Mouse (Mus musculus) intestine, embryonic 14.5 days (tissue): ENCODE data around the gene Bmp7. TPM values are rescaled to one million over a fixed set of nuclear protein-coding genes. Genes with fewer than 3 reads are reported as not detected.

ENCODE experiments used
- ATAC-seq: fragments of 200-750 bp; cut with Nextera tagmentation; replicated peaks from 2 replicates; pipeline ENCODE4 v1.8.0; 2017; ENCODE audit warnings: low read depth, moderate number of reproducible peaks, moderate TSS enrichment, moderate library complexity; ENCODE audit not compliant: low FRiP score, low TSS enrichment
- DNase-seq: peaks from one replicate; pipeline ENCODE4 v3.0.0-alpha.2; 2018; ENCODE audit warnings: low spot score
- H3K27ac ChIP-seq: fragments of 300-500 bp; sonication (generic); 2 replicates; pipeline ENCODE4 v1.5.1; 2014; ENCODE audit warnings: low read depth, mild to moderate bottlenecking, control low read depth
- H3K27me3 ChIP-seq: fragments of 300-500 bp; sonication (generic); replicated peaks from 2 replicates; pipeline ENCODE4 v1.6.1; 2014; ENCODE audit warnings: low read length, control low read depth; ENCODE audit not compliant: control insufficient read depth, insufficient read depth
- H3K36me3 ChIP-seq: fragments of 300-500 bp; sonication (generic); 2 replicates; pipeline ENCODE4 v1.6.1; 2014; ENCODE audit warnings: low read length, control low read depth; ENCODE audit not compliant: control insufficient read depth, insufficient read depth
- H3K4me1 ChIP-seq: fragments of 300-500 bp; sonication (generic); replicated peaks from 2 replicates; pipeline ENCODE4 v1.6.1; 2014; ENCODE audit warnings: low read length, control low read depth, mixed read lengths; ENCODE audit not compliant: control insufficient read depth, insufficient read depth
- H3K4me2 ChIP-seq: fragments of 300-500 bp; sonication (generic); 2 replicates; pipeline ENCODE4 v1.6.1; 2014; ENCODE audit warnings: low read length
- H3K4me3 ChIP-seq: fragments of 300-500 bp; sonication (generic); 2 replicates; pipeline ENCODE4 v1.5.1; 2014; ENCODE audit warnings: low read depth, low read length, control low read depth, mixed read lengths
- H3K9ac ChIP-seq: fragments of 300-500 bp; sonication (generic); 2 replicates; pipeline ENCODE4 v1.6.1; 2014; ENCODE audit warnings: mild to moderate bottlenecking, low read length
- H3K9me3 ChIP-seq: fragments of 300-500 bp; sonication (generic); 2 replicates; pipeline ENCODE4 v1.6.1; 2016; ENCODE audit warnings: low read length, control low read depth; ENCODE audit not compliant: control insufficient read depth
- WGBS: fragments of 180-500 bp; shearing (Covaris S2); extraction: QIAGEN DNeasy Blood & Tissue Kit; methylation state at CpG from one replicate; pipeline ENCODE4 v1.1.7; 2014; 5-methylcytosine and 5-hydroxymethylcytosine counted together
- polyA plus RNA-seq: library from polyadenylated mRNA; unstranded; fragments of >200 nt; fragmentation: Nextera tagmentation; extraction: Ambion mirVana; gene quantifications from 2 replicates; pipeline ENCODE4 v1.2.1, GENCODE M21; 2014

The Bmp7 gene
- 18.0 and 20.8 TPM in 2 replicates for polyA plus RNA-seq

GRCm38 (mm10) chr2:172940003-172940798 lies at the start of gene Bmp7:
Bmp7 (minus strand) TSS chr2:172940321.
- WGBS = under 1% methylated on average over 80 of the region's 82 CpGs
- H3K9me3 ChIP-seq = no peaks in the 10 kb centered on the region
- H3K4me1 ChIP-seq = peaks cover 31% of the 10 kb centered on the region
- peaks cover 12% of the 10 kb centered on the region for H3K27me3 ChIP-seq
- H3K36me3 ChIP-seq = no peaks in the 10 kb centered on the region
- peak within 1 kb of the TSS; percentile 60 for H3K4me3 ChIP-seq
- DNase-seq = peak; percentile 91
- peak; percentile 77 for ATAC-seq
- H3K27ac ChIP-seq = peak within 1 kb of the TSS; percentile 75
- H3K4me2 ChIP-seq = peak within 1 kb of the TSS; percentile 74
- H3K9ac ChIP-seq = peak within 1 kb of the TSS; percentile 57

- WGBS = 63% methylated on average over 9 of the region's 9 CpGs
- Histone ChIP-seq H3K27ac (no peak overlapping the region), H3K4me1 (no peaks in the 10 kb centered on the region), H3K4me3 (no peak overlapping the region), H3K9me3 (no peaks in the 10 kb centered on the region), H3K9ac (no peak overlapping the region), H3K27me3 (no peaks in the 10 kb centered on the region), H3K36me3 (no peaks in the 10 kb centered on the region), H3K4me2 (no peak overlapping the region)
- peak; percentile 68 for ATAC-seq
- DNase-seq = no peak
Observed at GRCm38 (mm10) chr2:172982776-172983561, 42.8 kb upstream of the Bmp7 start.

GRCm38 (mm10) chr2:172979666-172980345 lies 39.7 kb upstream of the Bmp7 start:
- ATAC-seq = no peak
- no peak for DNase-seq
- no peaks in the 10 kb centered on the region for H3K27me3 ChIP-seq
- H3K36me3 ChIP-seq = no peaks in the 10 kb centered on the region
- H3K9ac ChIP-seq = no peak overlapping the region
- H3K4me1 ChIP-seq = peaks cover 6% of the 10 kb centered on the region; the same call in 1 of the 2 replicates
- H3K9me3 ChIP-seq = no peaks in the 10 kb centered on the region
- no peak overlapping the region for H3K4me3 ChIP-seq
- WGBS = 92% methylated on average over 43 of the region's 43 CpGs
- H3K4me2 ChIP-seq = no peak overlapping the region
- no peak overlapping the region for H3K27ac ChIP-seq

- Histone ChIP-seq H3K27ac (no peak overlapping the region), H3K27me3 (no peaks in the 10 kb centered on the region), H3K36me3 (no peaks in the 10 kb centered on the region), H3K9ac (no peak overlapping the region), H3K4me1 (peaks cover 6% of the 10 kb centered on the region; the same call in 1 of the 2 replicates), H3K4me2 (no peak overlapping the region), H3K9me3 (no peaks in the 10 kb centered on the region), H3K4me3 (no peak overlapping the region)
- DNase-seq (no peak), ATAC-seq (no peak)
- 65% methylated on average over 4 of the region's 4 CpGs for WGBS
Observed at GRCm38 (mm10) chr2:172978131-172978633, 38.1 kb upstream of the Bmp7 start.

GRCm38 (mm10) chr2:172977409-172978130 lies 37.4 kb upstream of the Bmp7 start, which contains the start of gene Spo11:
Spo11 (plus strand) TSS chr2:172977700.
- no peaks in the 10 kb centered on the region for H3K27me3 ChIP-seq
- no peaks in the 10 kb centered on the region for H3K9me3 ChIP-seq
- no peak within 1 kb of the TSS for H3K27ac ChIP-seq
- DNase-seq (no peak), ATAC-seq (no peak)
- WGBS = 28% methylated on average over 14 of the region's 14 CpGs
- peak within 1 kb of the TSS; percentile 14; the same call in 1 of the 2 replicates for H3K4me2 ChIP-seq
- no peaks in the 10 kb centered on the region for H3K36me3 ChIP-seq
- H3K4me1 ChIP-seq = peaks cover 6% of the 10 kb centered on the region; the same call in 1 of the 2 replicates
- H3K4me3 ChIP-seq = no peak within 1 kb of the TSS
- H3K9ac ChIP-seq = no peak within 1 kb of the TSS

- Histone ChIP-seq H3K9ac (no peak overlapping the region), H3K9me3 (no peaks in the 10 kb centered on the region), H3K36me3 (no peaks in the 10 kb centered on the region), H3K4me1 (peaks cover 6% of the 10 kb centered on the region; the same call in 1 of the 2 replicates), H3K4me3 (no peak overlapping the region), H3K4me2 (no peak overlapping the region), H3K27me3 (no peaks in the 10 kb centered on the region), H3K27ac (no peak overlapping the region)
- ATAC-seq (no peak), DNase-seq (no peak)
- 30% methylated on average over 7 of the region's 7 CpGs for WGBS
Observed at GRCm38 (mm10) chr2:172976661-172977238, 36.6 kb upstream of the Bmp7 start.

GRCm38 (mm10) chr2:172975159-172975558 lies 35.0 kb upstream of the Bmp7 start:
- no peak for ATAC-seq
- H3K27ac ChIP-seq = no peak overlapping the region
- H3K27me3 ChIP-seq = no peaks in the 10 kb centered on the region
- H3K9ac ChIP-seq = no peak overlapping the region
- H3K4me1 ChIP-seq = peaks cover 6% of the 10 kb centered on the region; the same call in 1 of the 2 replicates
- H3K36me3 ChIP-seq = no peaks in the 10 kb centered on the region
- 84% methylated on average over 6 of the region's 6 CpGs for WGBS
- no peak overlapping the region for H3K4me3 ChIP-seq
- no peak for DNase-seq
- H3K9me3 ChIP-seq = no peaks in the 10 kb centered on the region
- no peak overlapping the region for H3K4me2 ChIP-seq
